Mouse (Mus musculus): ENCODE measurements at regions not wholly inside any gene's neighbourhood (a gene's known extent, or its start where the extent isn't known, plus 50 kb on each side); places are given as distances from the start of the nearest gene placed in this dataset.

GRCm38 (mm10) chr8:23571338-23571737 lies 1154.3 kb downstream of the Adam3 start:
- no peak for ATAC-seq (replicated peaks; ENCODE audit: extremely low read depth, insufficient read depth, low FRiP score)
- H3K9me3 ChIP-seq (replicated peaks; ENCODE audit: control insufficient read depth, low read length), result no peaks in the 10 kb centered on the region; the same call in 1 of the 2 replicates
- no peak overlapping the region for H3K4me2 ChIP-seq (ENCODE audit: low read depth, low read length)
- 84% methylated on average over 1 of the region's 1 CpGs for WGBS
- no peaks in the 10 kb centered on the region for H3K4me1 ChIP-seq (ENCODE audit: control insufficient read depth, insufficient read depth, low read length)
- no peaks in the 10 kb centered on the region for H3K27me3 ChIP-seq (ENCODE audit: control insufficient read depth, insufficient read depth, low read length)
- H3K9ac ChIP-seq (ENCODE audit: low read length), result no peak overlapping the region
- no peak overlapping the region for H3K4me3 ChIP-seq (ENCODE audit: low read length)
- no peaks in the 10 kb centered on the region for H3K36me3 ChIP-seq (ENCODE audit: control insufficient read depth, insufficient read depth)
- no peak overlapping the region for H3K27ac ChIP-seq (ENCODE audit: low read length)

- Histone ChIP-seq H3K36me3 (ENCODE audit: control insufficient read depth, insufficient read depth) (no peaks in the 10 kb centered on the region), H3K9me3 (replicated peaks; ENCODE audit: control insufficient read depth, low read length) (no peaks in the 10 kb centered on the region), H3K4me2 (ENCODE audit: low read depth, low read length) (no peak overlapping the region), H3K9ac (ENCODE audit: low read length) (no peak overlapping the region), H3K4me3 (ENCODE audit: low read length) (no peak overlapping the region), H3K27me3 (ENCODE audit: control insufficient read depth, insufficient read depth, low read length) (no peaks in the 10 kb centered on the region), H3K4me1 (ENCODE audit: control insufficient read depth, insufficient read depth, low read length) (no peaks in the 10 kb centered on the region), H3K27ac (ENCODE audit: low read length) (no peak overlapping the region)
- no peak for ATAC-seq (replicated peaks; ENCODE audit: extremely low read depth, insufficient read depth, low FRiP score)
- 92% methylated on average over 4 of the region's 4 CpGs for WGBS
These were observed 1145.5 kb downstream of the Adam3 start for GRCm38 (mm10) chr8:23580106-23580505.

DNA sequence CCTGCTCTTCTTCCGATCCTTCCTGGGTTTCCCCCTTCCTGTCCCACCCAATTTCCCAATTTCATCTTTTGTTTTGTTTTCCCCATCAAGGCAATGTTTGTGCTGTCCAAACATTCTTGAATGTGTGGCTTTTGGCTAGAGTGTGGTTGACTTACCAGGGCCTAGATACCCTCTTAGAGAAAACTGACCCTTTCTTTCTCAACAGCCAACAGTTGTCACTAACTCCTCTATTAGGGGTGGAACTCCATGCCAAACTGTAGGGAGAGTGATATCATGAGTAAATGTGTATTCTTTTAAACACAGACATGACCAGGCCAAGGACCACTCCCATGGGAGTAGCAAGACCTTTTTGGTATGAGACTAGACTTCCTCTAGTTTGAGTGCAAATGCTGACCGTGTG lies 1145.0 kb downstream of the Adam3 start:
- no peak for ATAC-seq (replicated peaks; ENCODE audit: extremely low read depth, insufficient read depth, low FRiP score)

More for the DNA sequence above, 1145.0 kb downstream of the Adam3 start:
- Histone ChIP-seq H3K36me3 (ENCODE audit: control insufficient read depth, insufficient read depth) (no peaks in the 10 kb centered on the region), H3K27ac (ENCODE audit: low read length) (no peak overlapping the region), H3K4me1 (ENCODE audit: control insufficient read depth, insufficient read depth, low read length) (no peaks in the 10 kb centered on the region), H3K9me3 (replicated peaks; ENCODE audit: control insufficient read depth, low read length) (no peaks in the 10 kb centered on the region), H3K4me3 (ENCODE audit: low read length) (no peak overlapping the region), H3K4me2 (ENCODE audit: low read depth, low read length) (no peak overlapping the region), H3K9ac (ENCODE audit: low read length) (no peak overlapping the region), H3K27me3 (ENCODE audit: control insufficient read depth, insufficient read depth, low read length) (no peaks in the 10 kb centered on the region)
- WGBS, result 71% methylated on average over 2 of the region's 2 CpGs
